Mouse (Mus musculus) heart, postnatal 0 days (tissue): ENCODE measurements at regions not wholly inside any gene's neighbourhood (a gene's known extent, or its start where the extent isn't known, plus 50 kb on each side); places are given as distances from the start of the nearest gene placed in this dataset.

Source experiments
- CTCF ChIP-seq: IDR thresholded peaks from 2 replicates; pipeline ENCODE4 v1.5.1; 2016; ENCODE audit warnings: antibody characterized with exemption, control low read depth, low read depth
- EP300 ChIP-seq: IDR thresholded peaks from 2 replicates; pipeline ENCODE4 v1.6.1; 2016; ENCODE audit warnings: antibody characterized with exemption, low read depth

DNA sequence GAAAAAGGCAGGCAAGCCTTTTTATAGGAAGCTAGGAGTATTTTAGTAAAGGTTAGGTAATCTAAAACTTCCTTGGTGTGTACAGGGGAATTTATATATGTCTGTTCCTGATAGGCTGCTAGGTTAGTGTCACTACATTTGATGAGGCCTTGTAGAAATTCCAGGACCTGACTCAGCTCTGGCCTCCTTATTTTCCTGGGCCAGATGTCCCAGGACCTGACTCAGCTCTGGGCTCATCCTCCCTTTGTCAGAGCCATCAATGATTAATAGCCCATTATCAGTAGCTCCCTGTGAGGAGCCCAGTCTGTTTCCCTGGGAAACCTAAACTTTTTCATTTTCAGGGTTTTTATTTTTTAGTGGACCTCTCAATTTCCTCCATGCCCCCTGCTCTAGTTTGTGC lies 79.3 kb downstream of the Gm15023 start:
- TF ChIP-seq CTCF = no peak
- TF ChIP-seq EP300 = no peak
